Mouse (Mus musculus) layer of hippocampus, postnatal 14 days (tissue): Measurements from ENCODE around the gene Gse1. TPM values are rescaled to one million over a fixed set of nuclear protein-coding genes. Genes with fewer than 3 reads are reported as not detected.

Experiments
- DNase-seq, 2 experiments: peaks; one replicate each; pipeline ENCODE4 v3.0.0; 2021 to 2022; ENCODE audit warnings: low spot score in 2 of 2, mixed read lengths in 1 of 2
- total RNA-seq, 2 experiments: library from RNA; stranded (reverse); gene quantifications; 2 replicates each; pipeline ENCODE4 v1.2.3; 2021

Gene Gse1
- total RNA-seq, 2 experiments from 2014 or later = 94.0 to 107 TPM

- DNase-seq = no peak
Observed at GRCm38 (mm10) chr8:120474496-120475235, 246.4 kb downstream of the Gse1 start.

- no peak for DNase-seq
Observed at GRCm38 (mm10) chr8:120475462-120476201, 247.4 kb downstream of the Gse1 start.

- no peak for DNase-seq
Observed at GRCm38 (mm10) chr8:120476711-120477575, 248.7 kb downstream of the Gse1 start.

- DNase-seq = no peak
Observed at GRCm38 (mm10) chr8:120478754-120479153, 250.5 kb downstream of the Gse1 start.

GRCm38 (mm10) chr8:120479691-120480090 is 251.4 kb downstream of the Gse1 start:
- no peak for DNase-seq

- no peak for DNase-seq
Observed at GRCm38 (mm10) chr8:120482015-120482689, 253.9 kb downstream of the Gse1 start.

- DNase-seq = peak in 1 of 2 experiments; percentile 52
Observed at GRCm38 (mm10) chr8:120484460-120484859, 256.2 kb downstream of the Gse1 start.

- no peak for DNase-seq
Observed at GRCm38 (mm10) chr8:120485116-120485515, 256.9 kb downstream of the Gse1 start.

GRCm38 (mm10) chr8:120485551-120486476 is 257.6 kb downstream of the Gse1 start:
- no peak for DNase-seq

- DNase-seq = peak; percentile 73 to 76
Observed at GRCm38 (mm10) chr8:120486477-120487376, 258.5 kb downstream of the Gse1 start.

GRCm38 (mm10) chr8:120487377-120487728 is 259.1 kb downstream of the Gse1 start:
- DNase-seq = no peak

GRCm38 (mm10) chr8:120487729-120488510 is 259.7 kb downstream of the Gse1 start:
- DNase-seq = peak; percentile 77 to 83

GRCm38 (mm10) chr8:120488636-120489131 is 260.4 kb downstream of the Gse1 start:
- DNase-seq = no peak

GRCm38 (mm10) chr8:120489142-120489754 is 261.0 kb downstream of the Gse1 start:
- peak in 1 of 2 experiments; percentile 71 for DNase-seq

- DNase-seq = no peak
Observed at GRCm38 (mm10) chr8:120489771-120490281, 261.6 kb downstream of the Gse1 start.

GRCm38 (mm10) chr8:120490354-120491141 is 262.3 kb downstream of the Gse1 start:
- no peak for DNase-seq
